Mouse (Mus musculus): Measurements from ENCODE around the gene Rpgrip1l. TPM values are rescaled to one million over a fixed set of nuclear protein-coding genes. Genes with fewer than 3 reads are reported as not detected.

Rpgrip1l gene
- 10.1 and 13.6 TPM in 2 replicates for total RNA-seq (2015)
- total RNA-seq (2017): 11.6 and 14.6 TPM in 2 replicates

DNA sequence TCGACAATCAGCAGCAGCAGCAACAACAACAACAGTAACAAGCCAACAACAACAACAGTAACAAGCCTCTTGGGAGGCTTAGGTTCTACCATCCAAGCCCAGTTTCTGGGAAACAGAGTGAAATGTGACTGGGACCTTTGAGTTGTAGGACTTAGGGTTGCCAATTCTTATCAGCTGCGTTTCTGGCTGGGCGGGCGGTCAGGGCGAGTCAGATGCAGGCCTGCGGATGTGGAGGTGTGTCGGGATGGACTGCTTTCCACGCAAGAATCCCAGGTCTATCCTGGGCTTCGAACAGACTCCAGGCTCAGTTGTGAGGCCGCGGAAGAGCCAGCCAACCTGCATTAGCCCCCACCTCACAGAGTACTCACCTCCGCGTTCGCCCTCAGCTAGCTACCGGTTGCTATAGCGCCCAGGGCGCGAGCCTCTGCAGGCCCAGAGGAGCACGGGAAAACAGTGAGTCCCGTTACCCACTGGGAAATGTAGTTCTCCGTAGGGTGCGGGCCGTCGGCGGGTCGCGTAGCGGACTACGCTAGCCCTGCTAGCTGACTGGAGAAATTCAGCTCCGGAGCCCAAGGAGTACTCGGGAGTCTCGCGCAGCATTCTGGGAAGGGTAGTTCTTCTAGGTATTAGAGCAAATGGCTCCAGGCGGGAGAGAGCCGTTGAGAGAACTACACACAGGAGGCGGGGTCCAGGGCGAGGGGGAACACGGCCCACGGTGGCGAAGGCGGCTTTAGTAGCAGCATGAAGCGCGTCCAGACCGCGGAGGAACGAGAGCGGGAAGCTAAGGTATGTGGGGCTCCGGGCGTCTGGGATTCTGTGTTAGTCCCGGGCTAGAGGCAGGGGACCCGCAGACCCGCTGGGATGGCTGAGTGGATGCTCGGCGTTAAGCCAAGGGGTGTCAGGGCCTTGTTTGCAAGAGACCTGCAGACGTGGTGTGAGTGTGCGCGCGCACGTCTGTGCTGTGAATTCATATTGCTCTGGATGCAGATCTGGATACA, at the start of gene Rpgrip1l, which contains the start of gene Fto:
Rpgrip1l (minus strand) TSS at position 428 of the 998 bp plus-strand sequence.
Fto (plus strand) TSS at position 691 of the 998 bp plus-strand sequence.
- peak; percentile 93 for ATAC-seq (replicated peaks; ENCODE audit: poor library complexity)

DNA sequence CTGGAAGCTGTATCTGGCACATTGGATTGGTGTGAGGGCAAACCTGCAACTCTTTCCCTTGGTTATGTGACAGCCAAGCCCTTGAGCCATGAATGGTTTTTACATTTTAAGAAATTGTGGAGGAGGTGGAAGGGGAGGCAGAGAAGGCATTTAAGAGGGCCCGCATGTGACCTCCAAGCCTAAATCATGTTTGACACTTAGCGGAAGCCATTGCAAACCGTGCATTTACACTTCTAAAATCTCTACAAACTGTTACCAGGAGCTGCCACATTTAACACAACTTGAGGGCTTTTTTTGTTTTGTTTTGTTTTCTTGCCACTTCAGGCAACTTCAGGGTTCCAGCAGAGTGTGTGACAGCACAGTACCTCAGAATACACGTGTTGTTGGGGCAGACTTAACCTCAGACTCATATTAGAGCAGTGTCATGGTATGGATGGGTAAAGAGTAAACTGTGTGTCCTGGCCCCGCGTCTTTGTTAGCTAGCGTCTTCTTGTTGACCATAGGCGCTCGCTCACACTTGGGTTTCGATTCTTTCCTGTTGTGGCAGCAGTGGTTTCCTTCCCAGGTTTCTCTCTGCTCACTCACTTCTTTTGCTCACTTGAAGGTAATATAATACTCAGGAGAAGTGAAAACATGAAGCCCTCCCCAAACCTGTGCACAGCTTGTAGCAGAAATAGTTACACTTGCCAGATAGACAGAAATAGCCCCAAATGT, 47.7 kb upstream of the Rpgrip1l start:
- 0 out of 2 replicates have a peak, but pooled peaks have one; percentile 18 for ATAC-seq (replicated peaks; ENCODE audit: poor library complexity)

DNA sequence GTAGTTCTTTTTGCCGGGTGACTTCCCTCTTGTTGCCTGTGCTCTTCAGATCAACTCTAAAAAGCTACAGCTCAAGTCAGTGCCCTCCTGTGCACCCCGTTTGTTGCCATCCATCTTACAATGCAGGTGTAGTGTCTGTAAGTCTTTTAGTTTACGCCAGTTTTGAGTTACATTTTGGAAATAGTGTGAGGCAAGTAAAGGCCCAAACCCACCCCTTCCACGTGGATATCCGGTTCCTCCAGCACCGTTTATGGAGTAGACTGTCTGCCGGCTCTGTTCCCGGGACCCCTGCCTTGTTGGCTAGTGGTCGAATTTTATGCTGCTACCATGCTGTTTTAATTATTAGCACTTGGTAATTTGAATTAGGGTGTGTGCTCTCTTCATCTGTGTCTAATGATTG, 46.4 kb upstream of the Rpgrip1l start:
- ATAC-seq (replicated peaks; ENCODE audit: poor library complexity): no peak

DNA sequence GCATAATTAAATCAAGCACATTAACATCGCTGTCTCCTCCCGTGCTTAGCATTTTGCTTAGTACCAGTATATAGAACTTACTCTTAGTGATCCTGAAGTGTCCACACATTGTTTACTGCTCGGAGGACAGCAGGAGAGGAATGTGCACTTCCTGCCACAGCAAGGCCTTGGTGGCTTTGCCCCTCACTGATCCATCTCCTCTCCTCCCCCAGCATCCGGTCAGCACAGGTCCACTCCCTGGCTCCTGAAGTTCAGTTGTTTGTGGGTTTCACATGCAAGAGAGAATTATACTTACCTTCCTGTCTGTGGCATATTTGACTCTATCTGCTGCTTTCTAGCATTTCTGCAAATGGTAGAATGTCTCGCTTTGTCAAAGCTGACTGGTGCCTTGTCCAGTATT, 45.0 kb upstream of the Rpgrip1l start:
- ATAC-seq (replicated peaks; ENCODE audit: poor library complexity): no peak

DNA sequence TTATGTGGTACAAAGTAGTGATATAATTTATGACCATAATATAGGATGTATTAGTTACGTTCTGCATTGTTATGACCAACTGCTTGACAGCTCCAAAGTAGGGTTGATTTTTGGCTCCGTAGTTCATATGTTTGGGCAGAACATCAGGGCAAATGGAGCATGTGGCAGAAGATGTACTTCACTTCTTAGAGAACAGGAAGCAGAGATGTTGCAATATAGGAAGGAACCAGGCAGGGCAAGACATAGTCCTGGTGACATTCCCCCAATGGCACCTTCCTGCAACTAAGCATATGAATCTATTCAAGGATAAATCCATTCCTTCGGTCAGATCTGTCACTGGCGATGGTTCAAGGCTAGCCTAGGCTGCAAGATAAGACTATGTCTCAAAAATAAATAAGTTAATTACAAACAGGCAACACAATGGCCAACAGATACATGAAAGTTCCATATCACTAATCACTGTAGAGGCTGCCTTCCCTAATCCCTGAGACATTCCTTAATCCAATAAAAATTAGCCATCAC, 44.5 kb upstream of the Rpgrip1l start:
- peak; percentile 47 for ATAC-seq (replicated peaks; ENCODE audit: poor library complexity)

DNA sequence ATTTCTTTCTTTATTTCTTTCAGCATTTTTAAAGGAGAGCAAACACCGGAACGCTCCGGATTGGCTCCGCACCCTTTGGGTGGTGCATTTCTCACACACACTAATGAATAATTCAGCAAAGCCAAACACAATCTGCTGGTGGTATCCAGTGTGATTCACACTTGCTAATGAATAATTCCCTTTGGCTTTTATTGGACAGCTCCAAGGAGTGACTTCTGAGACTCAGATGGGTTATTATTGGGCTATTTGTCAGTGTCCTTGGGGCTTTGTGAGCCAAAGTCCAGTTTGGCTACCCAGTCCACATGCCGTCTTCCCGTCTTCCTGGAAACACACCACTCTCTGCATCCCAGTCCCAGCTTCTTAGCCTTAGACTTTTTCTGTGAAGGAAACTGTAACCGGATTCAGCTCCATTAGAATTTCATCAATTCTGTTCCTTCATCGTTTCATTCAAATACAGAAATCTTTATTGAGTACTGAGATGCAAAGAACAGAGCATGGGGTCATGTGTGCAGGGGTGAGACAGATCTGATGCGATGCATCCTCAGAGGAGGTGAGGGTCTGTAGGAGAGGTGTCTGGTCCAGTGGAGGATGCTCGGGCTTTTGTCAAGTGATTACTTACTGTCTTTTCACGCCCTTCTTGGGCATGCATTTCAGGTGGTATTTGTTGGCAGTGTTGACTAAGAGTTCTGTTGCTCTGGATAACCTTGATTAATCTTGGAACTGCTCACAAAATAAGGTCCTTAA, 43.1 kb upstream of the Rpgrip1l start:
- ATAC-seq (replicated peaks; ENCODE audit: poor library complexity): no peak

DNA sequence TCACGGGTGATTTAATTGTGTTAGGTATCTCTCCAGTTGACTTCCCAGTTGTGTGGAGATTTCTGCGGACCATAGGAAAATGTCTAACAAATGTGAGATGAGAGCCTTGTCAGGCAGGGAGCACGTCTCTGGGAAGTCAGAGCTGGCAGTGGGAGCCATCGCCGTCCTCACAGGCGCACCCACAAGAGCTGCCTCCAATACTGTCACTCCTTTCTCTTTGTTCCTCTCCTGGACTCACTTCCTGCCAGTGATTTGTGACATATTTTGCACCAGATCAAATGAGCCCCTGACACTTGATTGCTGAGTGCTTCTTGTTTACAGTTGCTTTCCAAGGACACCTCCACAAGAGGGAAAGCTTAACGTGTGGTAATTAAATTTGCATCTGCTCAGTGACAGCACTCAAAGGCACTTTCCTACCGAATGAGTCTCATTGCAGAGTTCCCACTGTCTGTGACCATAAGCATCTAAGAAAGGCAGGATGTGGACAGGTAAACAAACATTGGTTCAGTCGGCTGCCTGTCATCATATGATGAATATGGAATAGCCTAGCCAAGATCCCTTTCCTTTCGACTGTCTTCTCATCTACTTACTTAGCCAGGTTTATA, 42.3 kb upstream of the Rpgrip1l start:
- ATAC-seq (replicated peaks; ENCODE audit: poor library complexity): no peak

DNA sequence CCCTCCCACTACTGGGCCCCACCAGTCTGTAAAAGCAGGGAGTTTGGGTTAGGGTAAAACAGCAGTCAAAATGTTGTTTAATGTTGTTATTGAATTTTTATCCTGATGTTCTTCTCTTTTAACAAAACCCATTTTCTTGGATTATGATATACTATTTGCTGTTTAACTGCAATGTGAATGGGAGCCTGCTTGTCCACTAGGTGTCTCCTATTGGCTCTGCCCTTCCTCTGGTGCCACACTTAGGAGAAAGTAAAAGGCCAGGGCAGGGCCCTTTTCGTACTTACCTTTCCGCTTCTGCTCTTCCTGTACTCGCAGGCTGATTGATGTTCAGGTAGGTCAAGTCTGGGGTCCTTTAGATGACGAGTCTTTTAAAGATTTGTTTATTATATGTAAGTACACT, 40.8 kb upstream of the Rpgrip1l start:
- no peak for ATAC-seq (replicated peaks; ENCODE audit: poor library complexity)

DNA sequence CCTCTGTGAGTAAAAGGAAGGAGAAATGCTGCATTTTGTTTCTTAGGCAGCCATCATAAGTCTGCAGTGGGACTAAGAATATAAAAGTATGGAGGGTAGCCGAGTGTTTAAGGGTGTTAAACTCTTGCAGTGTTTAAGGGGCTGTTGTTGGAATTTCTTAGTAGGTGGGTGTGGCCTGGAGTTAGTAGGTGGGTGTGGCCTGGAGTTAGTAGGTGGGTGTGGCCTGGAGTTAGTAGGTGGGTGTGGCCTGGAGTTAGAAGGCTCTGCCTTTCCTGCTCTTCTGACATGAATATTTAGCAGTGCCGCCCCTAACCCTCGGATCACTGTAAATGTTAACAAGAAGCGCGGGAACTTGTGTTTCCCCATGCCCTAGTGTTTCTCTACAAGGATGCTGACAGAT, 40.0 kb upstream of the Rpgrip1l start:
- ATAC-seq (replicated peaks; ENCODE audit: poor library complexity): peak; percentile 85

DNA sequence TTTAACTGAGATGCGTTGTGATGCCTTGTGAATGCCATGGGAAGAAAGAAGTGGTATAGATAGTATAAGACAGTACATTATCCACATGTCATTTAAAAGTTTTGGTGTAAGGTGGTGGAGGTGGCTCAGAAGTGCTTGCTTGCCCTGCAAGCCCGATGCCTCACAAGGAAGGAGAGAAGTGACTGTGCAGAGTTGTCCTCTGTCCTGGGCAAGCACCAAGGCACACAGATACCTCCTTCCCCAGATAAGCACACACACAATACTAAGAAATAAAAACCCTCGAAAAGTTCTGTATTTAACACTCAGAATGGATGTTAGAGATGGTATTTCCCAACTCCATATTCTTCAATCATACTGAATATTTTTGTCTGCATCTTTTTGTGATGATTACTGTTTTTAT, 39.5 kb upstream of the Rpgrip1l start:
- ATAC-seq (replicated peaks; ENCODE audit: poor library complexity): peak; percentile 62

DNA sequence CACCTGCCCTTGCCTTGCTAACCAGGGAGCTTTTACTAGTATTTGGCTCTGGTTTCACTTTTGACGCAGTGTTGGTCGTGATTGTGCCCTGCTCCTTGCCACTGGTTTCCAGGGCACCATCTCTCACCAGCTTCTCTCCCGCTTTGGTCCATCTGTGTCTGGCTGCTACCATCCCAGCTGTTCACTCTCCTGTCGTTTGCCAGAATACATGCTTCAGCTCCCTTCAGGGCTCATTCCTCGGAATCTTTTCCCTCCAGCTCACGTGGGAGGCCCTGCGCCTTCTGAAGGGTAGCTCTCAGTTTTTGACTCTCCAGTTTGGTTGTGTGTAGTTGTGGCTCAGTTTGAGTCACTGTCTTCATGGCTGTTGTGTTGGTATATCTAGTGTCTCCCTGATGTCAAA, 37.6 kb upstream of the Rpgrip1l start:
- ATAC-seq (replicated peaks; ENCODE audit: poor library complexity): no peak

DNA sequence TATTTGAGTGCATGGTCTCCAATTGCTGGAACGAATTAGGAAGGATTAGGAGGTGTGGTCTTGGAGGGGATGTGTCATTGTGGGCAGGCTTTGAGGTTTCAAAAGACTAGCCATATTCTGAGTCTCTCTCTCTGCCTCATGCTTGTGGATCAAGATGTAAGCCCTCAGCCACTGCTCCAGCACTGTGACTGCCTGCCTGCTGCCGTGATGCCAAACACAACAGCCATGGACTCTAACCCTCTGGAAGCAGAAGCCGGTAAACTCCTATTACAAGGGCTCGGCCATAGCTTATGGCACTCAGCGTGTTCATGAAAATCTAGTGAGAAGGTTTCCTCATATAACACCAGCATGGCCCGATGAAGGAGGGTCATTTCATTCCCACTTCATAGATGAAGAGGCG, 36.8 kb upstream of the Rpgrip1l start:
- no peak for ATAC-seq (replicated peaks; ENCODE audit: poor library complexity)

DNA sequence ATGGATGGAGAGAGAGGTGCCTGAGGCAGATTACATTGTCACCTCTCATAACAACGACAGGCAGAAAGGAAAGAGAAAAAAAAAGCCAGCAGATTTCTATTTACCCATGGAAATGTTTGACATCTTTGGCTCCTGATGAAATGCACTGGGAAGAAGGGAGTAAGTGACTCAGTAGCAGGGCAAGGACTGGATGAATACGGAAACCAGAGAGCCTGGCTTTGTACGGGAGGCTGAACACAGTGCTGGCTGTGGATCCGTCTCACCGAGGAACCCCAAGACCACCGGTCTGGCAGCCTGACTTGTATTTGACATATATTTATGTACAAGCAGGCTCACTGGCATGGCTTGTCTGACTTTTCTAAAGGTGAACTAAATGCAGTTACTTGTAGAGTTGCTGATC, 34.5 kb upstream of the Rpgrip1l start:
- no peak for ATAC-seq (replicated peaks; ENCODE audit: poor library complexity)

DNA sequence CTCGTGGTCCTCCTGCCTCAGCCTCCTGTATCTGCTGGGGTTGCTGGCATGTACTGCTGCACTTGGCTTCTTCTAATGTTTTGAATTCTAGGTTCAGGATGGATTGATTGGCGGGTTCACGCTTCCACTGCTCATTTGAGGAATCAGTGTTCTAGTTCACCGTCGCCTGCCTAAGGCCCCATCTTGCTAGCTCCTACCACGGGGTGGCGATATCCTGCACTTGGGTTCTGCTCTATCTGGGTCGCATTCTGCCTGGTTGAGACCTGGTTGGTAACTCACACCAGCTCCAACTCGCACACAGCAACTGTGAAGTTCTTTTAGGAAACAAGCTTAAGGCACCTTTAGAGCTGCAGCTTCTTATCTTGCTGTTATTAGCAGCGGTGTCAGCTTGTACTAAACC, 34.1 kb upstream of the Rpgrip1l start:
- ATAC-seq (replicated peaks; ENCODE audit: poor library complexity): 0 out of 2 replicates have a peak, but pooled peaks have one; percentile 14

DNA sequence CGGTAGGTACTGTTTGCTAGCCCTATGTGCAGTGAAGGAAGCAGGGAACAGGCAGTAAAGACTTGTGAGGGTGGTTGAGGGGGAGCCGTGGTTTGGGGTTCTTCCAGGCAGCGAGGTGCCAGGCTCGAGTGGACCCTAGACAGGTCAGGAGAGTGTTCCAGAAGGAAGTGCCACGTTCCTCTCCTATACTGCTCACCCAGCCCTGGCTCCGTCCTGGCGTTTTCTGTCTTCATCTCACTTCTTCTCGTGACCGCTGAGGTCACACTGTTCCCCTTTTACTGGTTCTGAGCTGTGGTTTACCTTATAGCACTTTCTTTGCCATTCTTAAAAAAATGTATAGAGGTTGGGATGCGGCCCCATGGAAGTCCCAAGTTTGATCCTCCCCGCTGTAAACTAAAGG, 31.6 kb upstream of the Rpgrip1l start:
- ATAC-seq (replicated peaks; ENCODE audit: poor library complexity): peak; percentile 78

DNA sequence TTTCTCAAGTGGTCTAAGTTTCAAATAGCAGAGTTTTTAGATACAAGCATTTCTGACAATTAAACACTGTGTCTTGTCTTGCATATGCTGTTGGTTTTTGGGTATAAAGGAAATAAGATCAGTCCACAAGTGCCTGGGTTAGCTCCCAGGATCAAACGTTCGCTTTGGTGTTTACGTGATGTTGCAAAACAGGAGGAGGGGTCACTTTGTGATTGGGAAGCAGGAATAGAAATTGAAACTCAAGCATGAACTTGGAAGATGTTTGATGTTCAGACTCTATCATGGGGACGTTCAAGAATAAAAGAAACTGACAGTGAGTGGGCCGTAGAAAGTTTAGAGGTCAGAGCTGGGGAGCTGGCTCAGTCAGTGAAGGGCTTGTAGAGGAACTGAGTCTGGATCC, 29.7 kb upstream of the Rpgrip1l start:
- peak; percentile 49 for ATAC-seq (replicated peaks; ENCODE audit: poor library complexity)

DNA sequence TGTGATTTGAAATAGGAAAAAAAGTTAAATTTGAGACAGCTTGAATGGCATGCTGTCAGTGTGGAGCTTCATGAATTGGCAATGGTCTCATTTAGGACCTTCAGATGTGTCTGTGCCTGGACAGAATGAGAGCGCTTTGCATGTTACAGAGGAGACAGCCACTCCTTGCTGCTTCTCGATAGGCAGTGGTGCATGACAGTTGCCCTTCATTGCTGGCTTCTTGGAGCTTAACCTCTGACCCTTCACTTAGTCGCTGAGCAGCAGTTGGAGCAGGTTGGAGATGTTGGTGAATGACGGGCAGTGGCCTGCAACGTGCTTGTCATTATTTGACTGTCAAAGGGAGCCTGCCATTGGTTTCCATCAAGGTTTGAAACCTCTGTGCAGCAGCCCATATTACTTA, 29.1 kb upstream of the Rpgrip1l start:
- no peak for ATAC-seq (replicated peaks; ENCODE audit: poor library complexity)

DNA sequence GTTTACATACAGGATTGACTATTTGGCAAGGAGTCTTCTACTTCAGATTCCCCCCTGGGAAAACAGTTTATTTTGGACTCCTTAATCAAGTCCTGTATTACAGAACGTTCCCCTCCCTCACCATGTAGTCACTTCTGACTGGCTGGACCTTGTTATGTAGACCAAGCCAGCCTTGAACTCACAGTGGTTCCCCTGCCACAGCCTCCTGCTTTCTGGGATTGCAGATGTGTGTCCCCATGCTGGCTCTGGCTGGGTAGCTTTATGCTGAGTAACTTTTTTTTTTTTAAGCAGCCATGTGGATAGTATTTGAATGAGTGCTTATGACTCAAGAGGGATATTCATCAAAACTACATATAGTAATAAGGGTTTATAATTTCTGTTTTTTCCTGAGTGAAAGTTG, 27.7 kb upstream of the Rpgrip1l start:
- ATAC-seq (replicated peaks; ENCODE audit: poor library complexity): no peak

DNA sequence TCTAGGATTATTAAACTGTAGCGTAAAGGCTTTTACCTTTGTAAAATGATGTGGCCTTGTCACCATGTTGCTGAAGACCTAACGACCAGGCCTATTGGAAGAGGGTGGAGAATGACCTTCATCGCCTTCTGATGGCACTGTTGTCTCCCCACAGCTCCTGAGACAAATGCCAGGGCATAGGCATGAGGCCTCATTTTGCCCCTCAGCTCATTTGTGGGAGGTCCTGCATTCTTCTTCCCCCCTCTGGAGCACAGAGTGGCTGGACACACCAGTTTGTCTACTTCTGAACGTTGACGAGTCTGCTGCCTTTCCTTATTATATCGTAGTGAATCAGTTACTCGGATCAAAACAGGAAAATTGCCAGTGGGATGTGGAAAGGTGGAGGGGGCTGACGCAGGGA, 26.6 kb upstream of the Rpgrip1l start:
- no peak for ATAC-seq (replicated peaks; ENCODE audit: poor library complexity)

DNA sequence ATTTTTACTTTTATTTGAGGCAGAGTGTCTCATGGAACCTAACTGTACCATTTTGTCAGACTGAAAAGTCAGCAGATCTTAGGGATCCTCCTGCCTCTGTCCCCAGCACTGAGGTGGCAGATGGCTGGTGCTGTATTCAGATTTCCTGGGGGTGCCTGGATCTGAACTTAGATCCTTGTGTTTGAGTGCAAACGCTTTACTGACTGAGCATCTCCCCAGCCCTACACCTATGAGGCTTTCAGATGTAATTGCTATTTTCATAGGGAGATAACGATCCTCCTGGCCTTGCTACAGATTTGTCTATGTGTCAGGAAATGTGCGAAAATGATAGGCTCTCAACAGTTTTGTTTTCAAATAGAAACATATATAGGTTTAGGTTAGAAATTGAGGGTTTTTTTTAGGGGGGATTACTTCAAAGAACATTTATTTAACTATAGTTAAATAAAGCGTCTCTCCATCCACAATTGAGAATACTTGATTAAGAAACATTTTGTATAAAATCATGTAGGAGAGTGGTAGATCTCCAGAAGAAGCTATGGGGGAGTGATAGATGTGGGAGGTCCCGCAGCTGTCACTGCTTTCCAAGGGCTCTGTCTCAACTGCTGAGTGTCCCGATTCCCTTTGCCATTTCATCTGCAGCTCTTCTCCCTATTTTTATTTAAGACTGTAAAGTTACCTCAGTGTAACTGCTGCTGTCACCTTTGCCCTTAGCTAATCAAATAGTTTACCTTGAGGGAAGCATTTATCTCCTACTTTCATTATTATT, 25.5 kb upstream of the Rpgrip1l start:
- ATAC-seq (replicated peaks; ENCODE audit: poor library complexity): no peak
